Mouse (Mus musculus) gastrocnemius, postnatal 36 days (tissue): ENCODE measurements around the gene Gm21885. TPM values are rescaled to one million over a fixed set of nuclear protein-coding genes. Genes with fewer than 3 reads are reported as not detected.

Source experiments
- total RNA-seq, 2 experiments: library from RNA; stranded (reverse); gene quantifications; 2 replicates each; pipeline ENCODE4 v1.2.3; 2021

Gm21885 gene
- total RNA-seq, 2 experiments from 2014 or later = not detected

Other genes with a start within 250 kb of the Gm21885 start
- gene Tob1, start 70.4 kb upstream of the Gm21885 start, total RNA-seq = 100 to 1,000 TPM; 205 to 210 TPM
- gene Wfikkn2, start 35.9 kb upstream of the Gm21885 start, total RNA-seq = 1 to 10 TPM; 6.4 to 6.6 TPM
- 10 to 100 TPM; 29.6 to 36.5 TPM for gene Luc7l3, start 40.1 kb downstream of the Gm21885 start, total RNA-seq
- gene Ankrd40, start 46.1 kb downstream of the Gm21885 start, total RNA-seq = 100 to 1,000 TPM; 195 to 201 TPM
- gene Abcc3, start 111.1 kb downstream of the Gm21885 start, total RNA-seq = under 1 TPM; 0.47 to 0.48 TPM
- 1 to 10 TPM; 2.0 to 3.0 TPM for gene Cacna1g, start 192.3 kb downstream of the Gm21885 start, total RNA-seq
- not detected for gene Spata20, start 204.3 kb downstream of the Gm21885 start, total RNA-seq
- under 1 TPM; 0.12 to 0.31 TPM for gene Epn3, start 218.1 kb downstream of the Gm21885 start, total RNA-seq
- gene Mycbpap, start 239.9 kb downstream of the Gm21885 start, total RNA-seq = not detected